Mouse (Mus musculus): ENCODE data around the gene Gpc3. TPM values are rescaled to one million over a fixed set of nuclear protein-coding genes. Genes with fewer than 3 reads are reported as not detected.

Gpc3 gene
- polyA plus RNA-seq, 1 experiment, result 172 TPM

DNA sequence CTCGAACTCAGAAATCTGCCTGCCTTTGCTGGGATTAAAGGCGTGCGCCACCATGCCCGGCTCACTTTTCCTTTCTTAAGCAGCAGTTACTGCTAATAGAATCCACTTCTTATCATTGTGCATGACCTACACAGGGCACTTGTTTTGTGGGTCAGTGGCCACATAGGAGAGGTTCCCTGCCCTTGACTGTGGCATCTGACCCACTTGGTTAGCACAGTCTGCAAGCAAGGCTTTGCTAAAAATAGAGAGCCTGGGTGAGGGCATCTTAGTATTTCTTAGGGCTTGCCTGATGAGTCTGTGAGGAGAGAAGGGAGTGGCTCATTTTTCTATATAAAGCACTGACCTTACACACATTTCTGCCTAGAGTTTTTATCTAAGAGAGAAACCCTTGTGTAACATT lies 376.3 kb downstream of the Gpc3 start:
- TF ChIP-seq POLR2A (IDR thresholded peaks at IDR 0.05; ENCODE audit: borderline replicate concordance, extremely low read depth, low read depth, low read length), result no peak
- H3K4me3 ChIP-seq (replicated peaks; ENCODE audit: extremely low read depth, low read depth, low read length), result no peak overlapping the region
- no peak for DNase-seq
- H3K4me1 ChIP-seq (ENCODE audit: control insufficient read depth, insufficient read depth, low read length), result no peaks in the 10 kb centered on the region
- WGBS, result 90% methylated on average over 4 of the region's 4 CpGs

DNA sequence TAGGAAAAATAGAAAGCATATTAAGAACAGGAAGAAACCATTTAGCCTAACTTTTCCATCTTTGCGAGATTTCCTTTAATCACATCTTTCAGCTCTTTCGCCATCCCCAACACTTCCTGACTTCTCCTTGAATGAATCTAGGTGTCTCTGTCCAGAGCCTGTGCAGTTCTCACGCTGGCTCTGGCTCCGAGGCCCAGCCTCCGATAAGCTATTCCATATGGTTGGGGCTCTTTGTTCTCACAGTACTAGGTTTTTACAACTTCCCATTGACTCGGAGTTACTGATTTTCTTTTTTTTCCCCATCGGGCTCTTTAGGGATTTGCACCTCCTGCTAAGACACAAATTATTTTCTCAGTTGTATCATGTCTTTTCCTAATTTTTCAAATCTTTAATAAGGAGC lies 381.8 kb downstream of the Gpc3 start:
- 74% methylated on average over 7 of the region's 7 CpGs for WGBS
- no peak for DNase-seq
- no peak overlapping the region for H3K4me3 ChIP-seq (replicated peaks; ENCODE audit: extremely low read depth, low read depth, low read length)
- no peak for TF ChIP-seq POLR2A (IDR thresholded peaks at IDR 0.05; ENCODE audit: borderline replicate concordance, extremely low read depth, low read depth, low read length)
- no peak for TF ChIP-seq CTCF (IDR thresholded peaks at IDR 0.05; ENCODE audit: insufficient read depth, low read length)
- no peaks in the 10 kb centered on the region for H3K4me1 ChIP-seq (ENCODE audit: control insufficient read depth, insufficient read depth, low read length)

DNA sequence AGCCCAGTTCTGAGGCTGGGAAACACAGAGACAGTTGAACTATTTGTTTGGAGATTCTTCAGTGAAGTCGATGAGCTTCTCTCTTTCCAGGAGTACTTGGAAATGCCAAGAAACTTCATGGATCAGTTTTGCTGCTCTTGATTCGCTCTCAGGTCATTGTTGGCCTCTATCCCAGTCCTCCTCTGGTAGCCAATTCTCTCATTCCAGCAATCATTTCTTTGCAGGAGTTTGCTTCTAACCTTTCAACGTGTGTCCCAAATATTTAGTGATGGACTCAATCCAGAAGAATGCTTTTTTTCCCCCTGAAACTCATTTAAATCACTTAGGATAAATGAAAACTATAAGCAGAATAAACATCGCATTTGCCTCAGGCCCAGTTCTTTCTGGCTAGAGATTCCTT lies 383.0 kb downstream of the Gpc3 start:
- TF ChIP-seq POLR2A (IDR thresholded peaks at IDR 0.05; ENCODE audit: borderline replicate concordance, extremely low read depth, low read depth, low read length), result no peak
- no peak for TF ChIP-seq CTCF (IDR thresholded peaks at IDR 0.05; ENCODE audit: insufficient read depth, low read length)
- Histone ChIP-seq H3K4me1 (ENCODE audit: control insufficient read depth, insufficient read depth, low read length) (no peaks in the 10 kb centered on the region), H3K4me3 (replicated peaks; ENCODE audit: extremely low read depth, low read depth, low read length) (no peak overlapping the region)
- WGBS, result 68% methylated on average over 4 of the region's 4 CpGs
- DNase-seq, result no peak

Other genes starting within 250 kb of the Gpc3 start
- gene Ccdc160, start 177.2 kb upstream of the Gpc3 start, polyA plus RNA-seq (2012; rRNA removed), result 0.17 and 0.20 TPM in 2 replicates